In genomic region chr6:52209685-52210046, GRCm38 (mm10) we compare ENCODE assay signal across 1 mouse cellular context.
TF ChIP-seq lines count a peak whose summit lies in the region.

No protein-coding gene starts in this region.

TF ChIP-seq in myocyte, 11 proteins besides CTCF, POLR2A, EP300 and RAD21 (continued from another document):
- TF ChIP-seq CEBPB (IDR thresholded peaks at IDR 0.05; ENCODE audit: insufficient read depth, poor library complexity, severe bottlenecking) (no peak), POLR2AphosphoS2 (IDR thresholded peaks at IDR 0.05; ENCODE audit: insufficient read length, low read depth) (no peak), MYOG (IDR thresholded peaks at IDR 0.05; ENCODE audit: control insufficient read depth in 1 of 3, insufficient read depth in 1 of 3, insufficient read length in 2 of 3, low read depth in 2 of 3) (no peak), REST (IDR thresholded peaks at IDR 0.05; ENCODE audit: insufficient read depth, insufficient read length) (no peak), TCF3 (IDR thresholded peaks at IDR 0.05; ENCODE audit: insufficient read length, low read depth) (no peak), MAX (IDR thresholded peaks at IDR 0.05; ENCODE audit: low read depth) (no peak)
TF ChIP-seq in myocyte: peak in this region for 0.
